Mouse (Mus musculus) adipocyte (in vitro differentiated cells): Measurements from ENCODE around the gene Krt14.

Experiments
- DNase-seq: peaks from one replicate; pipeline ENCODE4 v3.0.0-alpha.2; 2016; ENCODE audit warnings: low spot score

The Krt14 gene

GRCm38 (mm10) chr11:100164392-100164791, 43.0 kb downstream of the Krt14 start:
- no peak for DNase-seq

GRCm38 (mm10) chr11:100157908-100158477, 49.4 kb downstream of the Krt14 start:
- DNase-seq, result no peak

GRCm38 (mm10) chr11:100157331-100157730, 50.0 kb downstream of the Krt14 start:
- peak; percentile 18 for DNase-seq

GRCm38 (mm10) chr11:100155497-100156255, 51.7 kb downstream of the Krt14 start:
- peak; percentile 43 for DNase-seq
